Mouse (Mus musculus): ENCODE data around the gene Pm20d1.
"Not testable (repeated sequence)": the region's sequence is repeated elsewhere in the genome, so short reads cannot be mapped to it uniquely, and the experiment has no call there.

- TF ChIP-seq CTCF (IDR thresholded peaks at IDR 0.05; ENCODE audit: extremely low read depth, insufficient read depth, insufficient read length, insufficient replicate concordance); POLR2A (IDR thresholded peaks at IDR 0.05; ENCODE audit: low read depth, low read length): not testable (repeated sequence)
Observed at GRCm38 (mm10) chr1:131820353-131820752, 23.2 kb downstream of the Pm20d1 start.

Measured in spleen, adult 2 months (tissue).